Mouse (Mus musculus) heart, embryonic 11.5 days (tissue): ENCODE data around the gene Tagln3. TPM values are rescaled to one million over a fixed set of nuclear protein-coding genes. Genes with fewer than 3 reads are reported as not detected.

Source experiments
- ATAC-seq: fragments of 200-750 bp; cut with Nextera tagmentation; replicated peaks from 2 replicates; pipeline ENCODE4 v1.8.0; 2017; ENCODE audit warnings: moderate library complexity; ENCODE audit not compliant: insufficient number of reproducible peaks, low FRiP score, low TSS enrichment
- H3K27ac ChIP-seq: fragments of 300-500 bp; sonication (generic); 2 replicates; pipeline ENCODE4 v1.5.1; 2014; ENCODE audit warnings: mild to moderate bottlenecking, low read depth, low read length
- H3K27me3 ChIP-seq: fragments of 300-500 bp; sonication (generic); 2 replicates; pipeline ENCODE4 v1.6.1; 2014; ENCODE audit warnings: mild to moderate bottlenecking, low read length, mixed read lengths; ENCODE audit not compliant: control insufficient read depth, insufficient read depth
- H3K36me3 ChIP-seq: fragments of 300-500 bp; sonication (generic); 2 replicates; pipeline ENCODE4 v1.6.1; 2014; ENCODE audit warnings: mild to moderate bottlenecking, low read length, moderate library complexity, mixed read lengths; ENCODE audit not compliant: control insufficient read depth, insufficient read depth
- H3K4me1 ChIP-seq: fragments of 300-500 bp; sonication (generic); 2 replicates; pipeline ENCODE4 v1.6.1; 2014; ENCODE audit warnings: low read length; ENCODE audit not compliant: control insufficient read depth, insufficient read depth
- H3K4me2 ChIP-seq: fragments of 300-500 bp; sonication (generic); 2 replicates; pipeline ENCODE4 v1.6.1; 2014; ENCODE audit warnings: mild to moderate bottlenecking, moderate library complexity
- H3K4me3 ChIP-seq: fragments of 300-500 bp; sonication (generic); 2 replicates; pipeline ENCODE4 v1.5.1; 2014; ENCODE audit warnings: low read depth, low read length
- H3K9ac ChIP-seq: fragments of 300-500 bp; sonication (generic); 2 replicates; pipeline ENCODE4 v1.6.1; 2014; ENCODE audit warnings: mild to moderate bottlenecking, low read depth, low read length, moderate library complexity
- H3K9me3 ChIP-seq: fragments of 300-500 bp; sonication (generic); replicated peaks from 2 replicates; pipeline ENCODE4 v1.6.1; 2016; ENCODE audit warnings: low read length; ENCODE audit not compliant: control insufficient read depth
- WGBS: fragments of 180-500 bp; shearing (Covaris S2); extraction: QIAGEN DNeasy Blood & Tissue Kit; methylation state at CpG from one replicate; pipeline ENCODE4 v1.1.7; 2014; ENCODE audit not compliant: insufficient replicate concordance; 5-methylcytosine and 5-hydroxymethylcytosine counted together
- polyA plus RNA-seq: library from polyadenylated mRNA; unstranded; fragments of >200 nt; fragmentation: Nextera tagmentation; extraction: Ambion mirVana; gene quantifications from 2 replicates; pipeline ENCODE4 v1.2.1, GENCODE M21; 2014

Tagln3 gene
- polyA plus RNA-seq, 1 experiment from 2014 or later, result 18.3 TPM

DNA sequence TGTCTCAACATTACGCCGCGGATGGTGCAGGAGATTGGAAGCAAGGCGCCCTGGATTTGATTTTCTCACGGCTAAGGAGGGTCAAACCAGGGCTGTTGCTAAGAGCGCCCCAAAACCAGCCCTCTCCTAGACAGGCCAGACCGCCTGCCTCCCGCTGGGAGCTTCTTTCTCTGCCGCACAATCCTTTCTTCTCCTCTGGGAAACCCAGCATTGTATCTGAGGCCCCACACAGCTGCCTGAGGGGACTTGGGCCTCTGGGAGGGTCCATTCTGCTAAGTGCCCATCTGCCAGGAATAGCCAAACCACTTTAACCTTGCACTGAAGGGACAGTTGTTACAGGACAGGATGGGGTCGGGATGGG, 314 bp upstream of the Tagln3 start:
- WGBS, result 3% methylated on average over 10 of the region's 10 CpGs
- H3K4me1 ChIP-seq, result peaks cover 10% of the 10 kb centered on the region
- H3K27ac ChIP-seq, result peak overlapping the region; percentile 60
- peak overlapping the region; percentile 56 for H3K4me3 ChIP-seq
- no peaks in the 10 kb centered on the region for H3K9me3 ChIP-seq
- H3K36me3 ChIP-seq, result peaks cover 3% of the 10 kb centered on the region; the same call in 1 of the 2 replicates
- H3K27me3 ChIP-seq, result no peaks in the 10 kb centered on the region
- peak; percentile 56; the same call in 1 of the 2 replicates for ATAC-seq
- peak overlapping the region; percentile 85 for H3K4me2 ChIP-seq
- H3K9ac ChIP-seq, result peak overlapping the region; percentile 73

DNA sequence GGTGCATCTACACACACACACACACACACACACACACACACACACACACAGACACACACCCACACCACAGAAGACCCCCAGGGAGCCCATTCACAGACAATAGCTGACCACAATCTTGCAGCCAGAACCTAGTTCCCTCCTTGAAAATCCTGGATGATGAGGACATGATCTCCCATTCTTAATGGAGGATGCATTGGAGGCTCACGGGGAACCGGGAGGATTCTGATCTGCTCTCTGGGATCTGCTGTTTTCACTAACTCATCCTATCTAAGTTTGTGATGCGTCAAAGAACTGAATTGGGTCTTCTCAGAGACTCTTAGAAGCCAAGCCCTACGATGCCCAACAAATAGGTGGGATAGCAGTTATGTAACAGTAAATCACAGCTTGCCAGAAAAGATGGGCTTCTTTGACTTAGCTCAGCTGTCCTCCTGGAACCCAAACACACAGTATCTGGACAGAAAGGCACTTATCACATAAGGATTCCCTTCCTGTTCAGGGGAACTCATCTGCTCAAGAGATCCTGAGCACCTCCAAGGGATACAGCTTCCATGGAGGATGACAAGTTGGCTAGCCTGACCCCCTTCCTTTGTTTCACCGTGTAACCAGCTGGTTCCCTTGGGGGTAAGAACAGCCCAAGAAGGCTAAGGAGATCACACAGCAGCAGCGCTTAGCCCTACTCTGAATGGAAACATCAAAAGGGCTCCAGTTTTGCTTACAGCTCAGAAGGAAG, 1.1 kb downstream of the Tagln3 start:
- peak overlapping the region; percentile 85 for H3K4me2 ChIP-seq
- WGBS, result 60% methylated on average over 6 of the region's 6 CpGs
- H3K27me3 ChIP-seq, result no peaks in the 10 kb centered on the region
- ATAC-seq, result no peak
- peaks cover 2% of the 10 kb centered on the region; the same call in 1 of the 2 replicates for H3K36me3 ChIP-seq
- H3K4me1 ChIP-seq, result peaks cover 10% of the 10 kb centered on the region
- no peak overlapping the region for H3K27ac ChIP-seq
- H3K9me3 ChIP-seq, result no peaks in the 10 kb centered on the region
- H3K4me3 ChIP-seq, result peak overlapping the region; percentile 56
- H3K9ac ChIP-seq, result peak overlapping the region; percentile 73

DNA sequence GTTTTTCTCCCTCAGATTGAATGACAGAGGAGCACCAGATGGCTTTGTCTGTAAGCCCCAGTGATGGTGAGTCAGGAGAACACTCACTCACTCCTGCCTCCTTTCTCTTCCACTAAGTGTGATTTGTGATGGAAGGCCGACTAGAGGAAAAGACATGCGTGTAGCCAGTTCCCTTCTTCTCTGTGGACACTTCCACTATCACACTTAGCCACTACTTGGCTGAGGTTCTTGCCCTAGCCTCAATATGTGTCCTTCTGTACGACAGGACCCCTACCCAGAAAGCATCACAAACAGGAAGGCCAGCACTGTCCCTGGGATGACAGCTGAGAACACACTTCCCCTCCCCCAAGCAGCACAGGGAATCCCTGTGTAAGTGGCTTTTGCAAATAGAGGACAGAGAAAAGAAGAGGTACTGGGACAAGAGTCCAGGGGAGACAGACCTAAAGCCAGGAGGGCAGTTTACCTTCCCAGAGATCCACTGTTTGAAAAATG, 1.9 kb downstream of the Tagln3 start:
- ATAC-seq, result no peak
- 63% methylated on average over 3 of the region's 3 CpGs for WGBS
- no peaks in the 10 kb centered on the region for H3K27me3 ChIP-seq
- H3K4me3 ChIP-seq, result no peak overlapping the region
- H3K36me3 ChIP-seq, result no peaks in the 10 kb centered on the region
- H3K4me1 ChIP-seq, result peaks cover 10% of the 10 kb centered on the region
- H3K9me3 ChIP-seq, result no peaks in the 10 kb centered on the region
- H3K27ac ChIP-seq, result no peak overlapping the region
- no peak overlapping the region for H3K4me2 ChIP-seq
- no peak overlapping the region for H3K9ac ChIP-seq

GRCm38 (mm10) chr16:45720022-45720630, 4.3 kb downstream of the Tagln3 start:
- no peak for ATAC-seq

DNA sequence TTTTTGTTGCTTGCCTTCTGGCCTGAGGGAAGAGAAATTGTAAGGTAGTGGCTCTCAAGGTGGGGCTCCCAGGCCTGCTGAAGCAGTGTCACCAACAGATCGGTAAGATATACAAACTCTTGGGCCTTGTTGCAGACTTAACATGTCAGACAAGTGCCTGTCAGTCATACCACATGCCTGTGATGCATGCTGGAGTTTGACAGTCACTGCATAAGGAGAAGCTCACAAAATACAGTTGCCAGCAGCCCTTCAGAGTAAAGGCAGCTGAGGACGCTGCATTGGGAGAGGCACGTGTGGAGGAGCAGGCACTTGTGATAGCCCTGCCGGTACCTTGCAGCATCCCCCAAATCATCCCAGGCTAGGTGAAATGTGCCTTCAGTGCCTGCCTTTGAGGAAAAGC, 6.1 kb downstream of the Tagln3 start:
- H3K36me3 ChIP-seq, result no peaks in the 10 kb centered on the region
- H3K9ac ChIP-seq, result no peak overlapping the region
- 83% methylated on average over 4 of the region's 4 CpGs for WGBS
- H3K27ac ChIP-seq, result no peak overlapping the region
- no peak overlapping the region for H3K4me3 ChIP-seq
- H3K27me3 ChIP-seq, result no peaks in the 10 kb centered on the region
- ATAC-seq, result no peak
- 0 out of 2 replicates have a peak, but pooled peaks cover 2% of the 10 kb centered on the region for H3K9me3 ChIP-seq
- no peaks in the 10 kb centered on the region for H3K4me1 ChIP-seq
- no peak overlapping the region for H3K4me2 ChIP-seq

More at GRCm38 (mm10) chr16:45720022-45720630, 4.3 kb downstream of the Tagln3 start:
- no peaks in the 10 kb centered on the region for H3K27me3 ChIP-seq
- 0 out of 2 replicates have a peak, but pooled peaks cover 2% of the 10 kb centered on the region for H3K9me3 ChIP-seq
- no peak overlapping the region for H3K9ac ChIP-seq
- peaks cover 10% of the 10 kb centered on the region for H3K4me1 ChIP-seq
- 73% methylated on average over 10 of the region's 10 CpGs for whole genome bisulfite sequencing
- no peak overlapping the region for H3K4me2 ChIP-seq
- no peak overlapping the region for H3K4me3 ChIP-seq
- H3K36me3 ChIP-seq, result no peaks in the 10 kb centered on the region
- no peak overlapping the region for H3K27ac ChIP-seq

DNA sequence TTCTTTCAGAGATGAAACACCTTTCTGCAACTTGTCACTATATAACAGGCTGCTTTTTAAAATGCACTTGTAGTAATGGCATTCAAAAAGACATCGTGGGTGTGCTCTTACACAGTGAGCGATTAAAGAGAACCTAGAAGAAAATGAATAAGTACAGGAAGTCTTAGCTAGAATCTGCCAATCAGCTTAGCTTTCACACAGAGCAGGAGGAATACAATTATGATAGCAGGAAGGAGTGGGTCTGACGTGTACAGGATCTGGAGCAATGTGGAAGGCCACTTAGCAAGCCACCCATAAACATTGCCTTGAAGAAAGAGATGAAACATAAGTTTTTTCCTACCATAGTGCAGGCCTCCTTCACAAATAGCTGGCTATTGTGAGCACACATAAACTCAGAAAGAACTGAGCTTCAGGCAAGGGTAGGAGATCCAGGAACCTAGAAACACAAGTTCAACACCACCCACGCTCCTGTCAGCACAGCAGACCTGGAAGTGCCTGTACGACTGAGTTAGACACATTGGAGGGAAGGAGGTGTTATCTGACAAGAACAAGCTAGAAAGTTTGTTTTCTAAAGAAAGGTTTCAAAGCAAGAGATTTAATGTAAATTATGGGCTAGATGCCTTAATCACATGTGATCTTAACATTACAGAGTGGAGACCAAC, 9.8 kb downstream of the Tagln3 start:
- WGBS, result 77% methylated on average over 5 of the region's 5 CpGs
- H3K9me3 ChIP-seq, result 0 out of 2 replicates have a peak, but pooled peaks cover 2% of the 10 kb centered on the region
- no peak overlapping the region for H3K4me3 ChIP-seq
- H3K27ac ChIP-seq, result no peak overlapping the region
- no peak for ATAC-seq
- no peaks in the 10 kb centered on the region for H3K36me3 ChIP-seq
- H3K4me2 ChIP-seq, result no peak overlapping the region
- no peaks in the 10 kb centered on the region for H3K4me1 ChIP-seq
- no peak overlapping the region for H3K9ac ChIP-seq
- H3K27me3 ChIP-seq, result no peaks in the 10 kb centered on the region

- no peaks in the 10 kb centered on the region for H3K36me3 ChIP-seq
- no peak overlapping the region for H3K9ac ChIP-seq
- H3K27me3 ChIP-seq, result no peaks in the 10 kb centered on the region
- no peak overlapping the region for H3K4me3 ChIP-seq
- H3K9me3 ChIP-seq, result 0 out of 2 replicates have a peak, but pooled peaks cover 2% of the 10 kb centered on the region
- H3K4me2 ChIP-seq, result no peak overlapping the region
- H3K4me1 ChIP-seq, result no peaks in the 10 kb centered on the region
- WGBS, result 75% methylated on average over 1 of the region's 1 CpGs
- ATAC-seq, result no peak
- no peak overlapping the region for H3K27ac ChIP-seq
Measured at GRCm38 (mm10) chr16:45713878-45714277, 10.5 kb downstream of the Tagln3 start.

DNA sequence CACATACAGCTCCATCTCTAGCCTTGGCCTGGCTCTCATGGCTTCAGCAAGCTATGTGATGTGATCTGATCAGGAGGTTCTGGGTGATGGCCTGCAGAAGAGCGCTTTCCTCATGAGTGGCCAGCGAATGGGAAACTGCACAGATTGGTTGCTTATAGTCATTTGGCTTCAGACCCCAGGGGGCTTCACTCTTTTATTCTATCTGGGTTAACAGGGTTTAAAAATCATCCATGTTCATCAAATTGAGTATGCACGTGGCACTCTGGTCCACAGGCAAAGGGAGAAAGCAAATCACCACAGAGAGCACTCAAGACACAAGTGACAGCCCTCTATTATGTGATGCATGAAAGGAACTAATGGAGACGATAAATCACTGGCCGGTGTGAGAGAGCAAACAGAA, 11.1 kb downstream of the Tagln3 start:
- Histone ChIP-seq H3K36me3 (no peaks in the 10 kb centered on the region), H3K27me3 (no peaks in the 10 kb centered on the region), H3K9me3 (0 out of 2 replicates have a peak, but pooled peaks cover 2% of the 10 kb centered on the region), H3K4me3 (no peak overlapping the region), H3K9ac (no peak overlapping the region), H3K4me2 (no peak overlapping the region), H3K27ac (no peak overlapping the region), H3K4me1 (no peaks in the 10 kb centered on the region)
- ATAC-seq, result no peak
- WGBS, result 83% methylated on average over 5 of the region's 5 CpGs
